Mouse (Mus musculus) embryonic fibroblast, embryonic 13.5 days (primary cell): ENCODE measurements around the gene Papolb.

Experiments
- CTCF ChIP-seq: IDR thresholded peaks from 2 replicates; pipeline ENCODE4 v1.5.1; 2011; ENCODE audit warnings: mild to moderate bottlenecking, control low read depth, low read length, moderate library complexity, borderline replicate concordance; ENCODE audit not compliant: insufficient read depth
- POLR2A ChIP-seq: IDR thresholded peaks from 2 replicates; pipeline ENCODE4 v1.6.1; 2011; ENCODE audit warnings: low read depth, mild to moderate bottlenecking, control low read depth, low read length, moderate library complexity

DNA sequence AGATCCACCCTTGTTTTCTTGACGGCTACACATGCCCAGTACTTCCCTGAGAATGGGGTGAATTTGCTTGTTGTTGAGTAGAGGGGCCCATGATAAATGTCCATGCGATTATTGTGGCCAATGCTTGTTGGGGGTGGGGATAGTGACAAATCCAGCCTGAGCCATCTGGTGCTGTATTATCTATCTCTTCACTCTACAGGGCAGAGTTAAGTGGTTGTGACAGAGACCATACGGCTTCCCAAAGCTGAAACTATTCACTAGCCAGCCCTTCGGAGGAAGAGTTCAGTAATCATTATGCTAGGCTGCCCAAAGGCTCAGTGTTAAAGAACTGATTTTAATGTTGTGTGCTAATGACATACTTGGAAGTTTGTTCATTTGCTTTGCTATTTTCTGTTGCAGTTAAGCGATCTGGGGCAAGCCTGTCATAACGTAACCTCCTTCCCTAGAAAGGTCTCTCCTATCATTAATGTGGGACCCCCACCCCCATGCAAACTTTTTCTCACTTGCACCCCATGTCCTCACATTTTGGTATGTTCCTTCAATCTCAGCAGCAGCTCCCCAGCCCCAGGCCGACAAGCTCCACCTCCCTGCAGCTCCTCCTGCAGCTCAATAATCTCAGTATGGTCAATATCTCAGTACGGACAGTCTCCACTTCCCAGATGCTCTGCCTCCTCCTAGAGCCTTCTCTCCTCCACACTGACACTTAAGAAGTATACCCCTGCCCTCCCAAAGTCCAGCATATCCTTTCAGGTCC lies 5.0 kb downstream of the Papolb start:
- no peak for TF ChIP-seq CTCF
- TF ChIP-seq POLR2A: no peak
